11 mouse cellular contexts compared by ENCODE assay signal in the genomic region with DNA sequence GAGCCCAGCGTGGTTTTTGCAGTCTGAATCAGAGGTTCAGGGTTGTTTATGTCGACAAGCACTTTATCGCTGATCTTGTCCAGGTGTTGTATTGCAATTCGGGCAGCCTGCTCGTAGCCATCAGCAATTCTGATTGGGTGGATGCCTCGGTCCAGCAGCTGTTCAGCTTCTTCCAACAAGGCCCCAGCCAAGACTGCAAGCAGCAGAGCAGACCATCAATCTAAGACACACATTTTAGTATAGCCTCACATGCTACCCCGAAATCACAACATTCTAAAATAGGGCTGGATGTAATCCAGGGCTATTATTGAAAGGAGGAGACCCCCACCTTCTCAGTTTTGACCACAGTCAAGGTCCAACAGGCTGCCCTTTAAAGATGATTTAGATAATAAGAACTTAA.
"Had no signal": no experiment of that assay in that cellular context is flagged by ENCODE, and none has a peak within 500 bp of the region (broad histone marks: within the 10 kb centered on the region; RNA-seq: fewer than 3 reads in every experiment).

No protein-coding gene starts in this region.

- H3K4me2 ChIP-seq: hindbrain, embryonic 15.5 days; liver, embryonic 11.5 days; liver, embryonic 15.5 days; lung, embryonic 15.5 days; midbrain, embryonic 13.5 days had no signal

- H3K9me3 ChIP-seq: hindbrain, embryonic 15.5 days; limb, embryonic 10.5 days; liver, embryonic 15.5 days; lung, embryonic 15.5 days; megakaryocyte, embryonic 14.5 days; midbrain, embryonic 13.5 days had no signal

- ATAC-seq: intestine, embryonic 16.5 days; midbrain, embryonic 13.5 days had no signal

- DNase-seq: right cerebral cortex, postnatal 14 days; thymus, postnatal 4 days had no signal

- H3K27ac ChIP-seq: hindbrain, embryonic 15.5 days; limb, embryonic 10.5 days; liver, embryonic 15.5 days; lung, embryonic 15.5 days; macrophage; midbrain, embryonic 13.5 days had no signal

- H3K27me3 ChIP-seq: hindbrain, embryonic 15.5 days; liver, embryonic 15.5 days; lung, embryonic 15.5 days; megakaryocyte, embryonic 14.5 days; midbrain, embryonic 13.5 days had no signal

- H3K4me3 ChIP-seq: hindbrain, embryonic 15.5 days; limb, embryonic 10.5 days; liver, embryonic 15.5 days; lung, embryonic 15.5 days; megakaryocyte, embryonic 14.5 days; midbrain, embryonic 13.5 days had no signal

- H3K9ac ChIP-seq: hindbrain, embryonic 15.5 days; liver, embryonic 15.5 days; lung, embryonic 15.5 days; midbrain, embryonic 13.5 days had no signal
